Mouse (Mus musculus) lung, adult 2 months (tissue): ENCODE results near the gene Dsn1. TPM values are rescaled to one million over a fixed set of nuclear protein-coding genes. Genes with fewer than 3 reads are reported as not detected.

Source experiments
- DNase-seq: peaks from one replicate; pipeline ENCODE4 v3.0.0; 2022
- H3K4me1 ChIP-seq: fragments of 200-500 bp; 2 replicates; pipeline ENCODE4 v1.6.1; 2011; ENCODE audit warnings: low read length; ENCODE audit not compliant: control insufficient read depth, insufficient read depth
- H3K4me3 ChIP-seq: fragments of 200-500 bp; replicated peaks from 2 replicates; pipeline ENCODE3; 2011; ENCODE audit warnings: low read depth, mild to moderate bottlenecking, control low read depth, low read length; ENCODE audit errors: extremely low read depth
- CTCF ChIP-seq: fragments of 200-500 bp; IDR thresholded peaks from 2 replicates; pipeline ENCODE4 v1.5.1; 2011; ENCODE audit warnings: mild to moderate bottlenecking, low read length, control low read depth; ENCODE audit not compliant: insufficient read depth
- POLR2A ChIP-seq: fragments of 200-500 bp; IDR thresholded peaks from 2 replicates; pipeline ENCODE4 v1.6.1; 2011; ENCODE audit warnings: low read depth, mild to moderate bottlenecking, control low read depth, low read length, borderline replicate concordance; ENCODE audit errors: extremely low read depth
- WGBS: fragments of 180-500 bp; shearing (Covaris S2); methylation state at CpG from one replicate; pipeline ENCODE4 v1.1.7; 2018; 5-methylcytosine and 5-hydroxymethylcytosine counted together
- polyA plus RNA-seq: library from polyadenylated mRNA; depleted of rRNA; stranded (reverse); fragments of >200 nt; gene quantifications from 2 replicates; pipeline ENCODE4 v1.2.3, GENCODE M21; 2012; rRNA removed

Dsn1 gene
- 1.2 and 1.8 TPM in 2 replicates for polyA plus RNA-seq

- H3K4me3 ChIP-seq, result peak within 1 kb of the TSS; percentile 90
- no peak for TF ChIP-seq CTCF
- peak; percentile 69; the same call in 1 of the 2 replicates for TF ChIP-seq POLR2A
- peak; percentile 90 for DNase-seq
Observed at GRCm38 (mm10) chr2:157006511-157007233, at the start of gene Dsn1. Gene Dsn1, minus strand, starts transcription at chr2:157007154.

GRCm38 (mm10) chr2:157055721-157056120 is 48.8 kb upstream of the Dsn1 start:
- Histone ChIP-seq H3K4me1 (peaks cover 15% of the 10 kb centered on the region), H3K4me3 (no peak overlapping the region)
- no peak for DNase-seq
- 78% methylated on average over 6 of the region's 6 CpGs for WGBS
- TF ChIP-seq POLR2A (no peak), CTCF (no peak)

More at GRCm38 (mm10) chr2:157006511-157007233, at the start of gene Dsn1:
- under 1% methylated on average over 56 of the region's 56 CpGs for WGBS
- peaks cover 5% of the 10 kb centered on the region; the same call in 1 of the 2 replicates for H3K4me1 ChIP-seq

- WGBS, result 40% methylated on average over 5 of the region's 5 CpGs
- Histone ChIP-seq H3K4me3 (no peak overlapping the region), H3K4me1 (peaks cover 17% of the 10 kb centered on the region)
- DNase-seq, result no peak
- TF ChIP-seq POLR2A, result no peak
- no peak for TF ChIP-seq CTCF
Observed at GRCm38 (mm10) chr2:157054816-157055215, 47.9 kb upstream of the Dsn1 start.

- H3K4me3 ChIP-seq, result no peak overlapping the region
- TF ChIP-seq POLR2A, result no peak
- TF ChIP-seq CTCF, result no peak
- 67% methylated on average over 8 of the region's 8 CpGs for WGBS
- peaks cover 19% of the 10 kb centered on the region for H3K4me1 ChIP-seq
- no peak for DNase-seq
Observed at GRCm38 (mm10) chr2:157054297-157054696, 47.3 kb upstream of the Dsn1 start.

- peaks cover 22% of the 10 kb centered on the region for H3K4me1 ChIP-seq
Observed at GRCm38 (mm10) chr2:157053787-157054186, 46.8 kb upstream of the Dsn1 start.

GRCm38 (mm10) chr2:157053124-157053523 is 46.2 kb upstream of the Dsn1 start:
- H3K4me3 ChIP-seq, result no peak overlapping the region
- no peak for DNase-seq
- peaks cover 23% of the 10 kb centered on the region for H3K4me1 ChIP-seq
- TF ChIP-seq POLR2A, result no peak
- TF ChIP-seq CTCF, result no peak
- 95% methylated on average over 5 of the region's 5 CpGs for WGBS

More at GRCm38 (mm10) chr2:157053787-157054186, 46.8 kb upstream of the Dsn1 start:
- WGBS, result 80% methylated on average over 4 of the region's 4 CpGs
- DNase-seq, result no peak
- H3K4me3 ChIP-seq, result no peak overlapping the region
- TF ChIP-seq POLR2A (no peak), CTCF (peak; percentile 29)

- TF ChIP-seq POLR2A (no peak), CTCF (no peak)
- 73% methylated on average over 8 of the region's 8 CpGs for WGBS
- H3K4me3 ChIP-seq, result no peak overlapping the region
- peaks cover 23% of the 10 kb centered on the region for H3K4me1 ChIP-seq
- DNase-seq, result no peak
Observed at GRCm38 (mm10) chr2:157052448-157052847, 45.5 kb upstream of the Dsn1 start.

GRCm38 (mm10) chr2:157049831-157050243 is 42.9 kb upstream of the Dsn1 start:
- TF ChIP-seq CTCF, result no peak
- peaks cover 16% of the 10 kb centered on the region for H3K4me1 ChIP-seq
- H3K4me3 ChIP-seq, result no peak overlapping the region
- no peak for DNase-seq
- WGBS, result 62% methylated on average over 8 of the region's 8 CpGs

GRCm38 (mm10) chr2:157048395-157049181 is 41.6 kb upstream of the Dsn1 start:
- TF ChIP-seq POLR2A, result no peak
- no peak for TF ChIP-seq CTCF
- peaks cover 12% of the 10 kb centered on the region for H3K4me1 ChIP-seq

More at GRCm38 (mm10) chr2:157048395-157049181, 41.6 kb upstream of the Dsn1 start:
- no peak overlapping the region for H3K4me3 ChIP-seq
- 70% methylated on average over 13 of the region's 13 CpGs for WGBS
- no peak for DNase-seq
